Mouse (Mus musculus): ENCODE measurements at regions not wholly inside any gene's neighbourhood (a gene's known extent, or its start where the extent isn't known, plus 50 kb on each side); places are given as distances from the start of the nearest gene placed in this dataset.

GRCm38 (mm10) chr1:98192671-98193070, 97.2 kb upstream of the Pam start:
- TF ChIP-seq RAD21 (IDR thresholded peaks at IDR 0.05; ENCODE audit: low read depth, low read length) (no peak), TCF12 (IDR thresholded peaks at IDR 0.05; ENCODE audit: low read depth, low read length) (no peak), MEF2A (IDR thresholded peaks at IDR 0.05; ENCODE audit: extremely low read depth, insufficient replicate concordance, low read depth, low read length, poor library complexity, severe bottlenecking) (no peak), KAT2A (conservative IDR thresholded peaks at IDR 0.05; ENCODE audit: low read depth, low read length) (no peak), EP300 (IDR thresholded peaks at IDR 0.05; ENCODE audit: low read depth in 1 of 2, low read length in 2 of 2) (no peak)
- no peak for DNase-seq (ENCODE audit: low read depth, low spot score)
- Histone ChIP-seq H3K9ac (ENCODE audit: control insufficient read depth, low read depth, low read length, poor library complexity, severe bottlenecking) (no peak overlapping the region), H3K36me3 (ENCODE audit: control insufficient read depth in 1 of 2, insufficient read depth in 2 of 2, low read length in 2 of 2) (no peaks in the 10 kb centered on the region), H3K4me3 (ENCODE audit: control insufficient read depth in 1 of 2, insufficient read depth in 1 of 2, low read depth in 2 of 2, low read length in 2 of 2) (no peak overlapping the region), H3K4me1 (ENCODE audit: control insufficient read depth in 1 of 2, insufficient read depth in 2 of 2, low read length in 2 of 2) (no peaks in the 10 kb centered on the region), H3K9me3 (replicated peaks; ENCODE audit: insufficient read depth, low read length) (no peaks in the 10 kb centered on the region), H3K79me2 (ENCODE audit: control insufficient read depth, insufficient read depth, low read length, poor library complexity) (no peaks in the 10 kb centered on the region), H3K27ac (ENCODE audit: control insufficient read depth, low read depth, low read length) (no peak overlapping the region), H3K27me3 (ENCODE audit: control insufficient read depth in 1 of 2, insufficient read depth in 2 of 2, low read length in 2 of 2) (peaks cover 0 to 1% of the 10 kb centered on the region in 2 experiments; a peak in 1 of 4 replicates)

- no peak overlapping the region for H3K27ac ChIP-seq (ENCODE audit: control insufficient read depth, low read depth, low read length)
- DNase-seq (ENCODE audit: low read depth, low spot score), result no peak
- TF ChIP-seq POLR2A (IDR thresholded peaks at IDR 0.05; ENCODE audit: control insufficient read depth in 1 of 2, insufficient read depth in 1 of 2, low read depth in 1 of 2, low read length in 2 of 2, poor library complexity in 1 of 2) (no peak), KAT2A (conservative IDR thresholded peaks at IDR 0.05; ENCODE audit: low read depth, low read length) (no peak)
- no peak overlapping the region for H3K9ac ChIP-seq (ENCODE audit: control insufficient read depth, low read depth, low read length, poor library complexity, severe bottlenecking)
- no peaks in the 10 kb centered on the region for H3K4me1 ChIP-seq (ENCODE audit: control insufficient read depth in 1 of 2, insufficient read depth in 2 of 2, low read length in 2 of 2)
- no peaks in the 10 kb centered on the region for H3K36me3 ChIP-seq (ENCODE audit: control insufficient read depth in 1 of 2, insufficient read depth in 2 of 2, low read length in 2 of 2)
- H3K4me3 ChIP-seq (ENCODE audit: control insufficient read depth in 1 of 2, insufficient read depth in 1 of 2, low read depth in 2 of 2, low read length in 2 of 2), result no peak overlapping the region
- peaks cover 0 to 1% of the 10 kb centered on the region in 2 experiments; a peak in 2 of 4 replicates for H3K27me3 ChIP-seq (ENCODE audit: control insufficient read depth in 1 of 2, insufficient read depth in 2 of 2, low read length in 2 of 2)
- no peaks in the 10 kb centered on the region for H3K9me3 ChIP-seq (replicated peaks; ENCODE audit: insufficient read depth, low read length)
- H3K79me2 ChIP-seq (ENCODE audit: control insufficient read depth, insufficient read depth, low read length, poor library complexity), result no peaks in the 10 kb centered on the region
Measured at GRCm38 (mm10) chr1:98192044-98192484, 96.6 kb upstream of the Pam start.

- Histone ChIP-seq H3K9me3 (replicated peaks; ENCODE audit: insufficient read depth, low read length) (no peaks in the 10 kb centered on the region), H3K79me2 (ENCODE audit: control insufficient read depth, insufficient read depth, low read length, poor library complexity) (no peaks in the 10 kb centered on the region), H3K9ac (ENCODE audit: control insufficient read depth, low read depth, low read length, poor library complexity, severe bottlenecking) (no peak overlapping the region), H3K27ac (ENCODE audit: control insufficient read depth, low read depth, low read length) (no peak overlapping the region), H3K36me3 (ENCODE audit: control insufficient read depth in 1 of 2, insufficient read depth in 2 of 2, low read length in 2 of 2) (no peaks in the 10 kb centered on the region), H3K4me3 (ENCODE audit: control insufficient read depth in 1 of 2, insufficient read depth in 1 of 2, low read depth in 2 of 2, low read length in 2 of 2) (no peak overlapping the region), H3K4me1 (ENCODE audit: control insufficient read depth in 1 of 2, insufficient read depth in 2 of 2, low read length in 2 of 2) (no peaks in the 10 kb centered on the region), H3K27me3 (ENCODE audit: control insufficient read depth in 1 of 2, insufficient read depth in 2 of 2, low read length in 2 of 2) (peaks cover 0 to 1% of the 10 kb centered on the region in 2 experiments; a peak in 2 of 4 replicates)
- DNase-seq (ENCODE audit: low read depth, low spot score), result no peak
- TF ChIP-seq JUND (IDR thresholded peaks at IDR 0.05; ENCODE audit: low read depth, low read length), result no peak
- TF ChIP-seq MXI1 (IDR thresholded peaks at IDR 0.05; ENCODE audit: low read depth, low read length), result no peak
- no peak for TF ChIP-seq POLR2AphosphoS5 (IDR thresholded peaks at IDR 0.05; ENCODE audit: borderline replicate concordance, low read depth, low read length)
- TF ChIP-seq ETS1 (IDR thresholded peaks at IDR 0.05; ENCODE audit: low read depth, low read length), result no peak
- TF ChIP-seq HCFC1 (IDR thresholded peaks at IDR 0.05; ENCODE audit: low read depth, low read length), result no peak
- TF ChIP-seq MAZ (IDR thresholded peaks at IDR 0.05; ENCODE audit: low read depth, low read length), result no peak
- TF ChIP-seq USF1 (IDR thresholded peaks at IDR 0.05; ENCODE audit: low read depth, low read length), result no peak
- TF ChIP-seq KAT2A (conservative IDR thresholded peaks at IDR 0.05; ENCODE audit: low read depth, low read length), result no peak
- no peak for TF ChIP-seq MYB (IDR thresholded peaks at IDR 0.05; ENCODE audit: low read depth, low read length)
- no peak for TF ChIP-seq ZNF384 (IDR thresholded peaks at IDR 0.05; ENCODE audit: low read depth, low read length)
- TF ChIP-seq USF2 (IDR thresholded peaks at IDR 0.05; ENCODE audit: borderline replicate concordance in 1 of 2, insufficient read depth in 1 of 2, low read depth in 1 of 2, low read length in 2 of 2), result no peak
- no peak for TF ChIP-seq GABPA (IDR thresholded peaks at IDR 0.05; ENCODE audit: low read depth, low read length)
- TF ChIP-seq ZKSCAN1 (IDR thresholded peaks at IDR 0.05; ENCODE audit: low read depth, low read length), result no peak
- TF ChIP-seq TCF12 (IDR thresholded peaks at IDR 0.05; ENCODE audit: low read depth, low read length), result no peak
- no peak for TF ChIP-seq POLR2AphosphoS2 (IDR thresholded peaks at IDR 0.05; ENCODE audit: low read length)
- TF ChIP-seq TAL1 (IDR thresholded peaks at IDR 0.05; ENCODE audit: low read length), result no peak
- no peak for TF ChIP-seq EP300 (IDR thresholded peaks at IDR 0.05; ENCODE audit: low read depth in 1 of 2, low read length in 2 of 2)
- TF ChIP-seq SMC3 (IDR thresholded peaks at IDR 0.05; ENCODE audit: low read depth, low read length), result no peak
- TF ChIP-seq MEF2A (IDR thresholded peaks at IDR 0.05; ENCODE audit: extremely low read depth, insufficient replicate concordance, low read depth, low read length, poor library complexity, severe bottlenecking), result no peak
Measured at GRCm38 (mm10) chr1:98191331-98191730, 95.9 kb upstream of the Pam start.
